Mouse (Mus musculus): Measurements from ENCODE around the gene Stox2.

Gene Stox2

DNA sequence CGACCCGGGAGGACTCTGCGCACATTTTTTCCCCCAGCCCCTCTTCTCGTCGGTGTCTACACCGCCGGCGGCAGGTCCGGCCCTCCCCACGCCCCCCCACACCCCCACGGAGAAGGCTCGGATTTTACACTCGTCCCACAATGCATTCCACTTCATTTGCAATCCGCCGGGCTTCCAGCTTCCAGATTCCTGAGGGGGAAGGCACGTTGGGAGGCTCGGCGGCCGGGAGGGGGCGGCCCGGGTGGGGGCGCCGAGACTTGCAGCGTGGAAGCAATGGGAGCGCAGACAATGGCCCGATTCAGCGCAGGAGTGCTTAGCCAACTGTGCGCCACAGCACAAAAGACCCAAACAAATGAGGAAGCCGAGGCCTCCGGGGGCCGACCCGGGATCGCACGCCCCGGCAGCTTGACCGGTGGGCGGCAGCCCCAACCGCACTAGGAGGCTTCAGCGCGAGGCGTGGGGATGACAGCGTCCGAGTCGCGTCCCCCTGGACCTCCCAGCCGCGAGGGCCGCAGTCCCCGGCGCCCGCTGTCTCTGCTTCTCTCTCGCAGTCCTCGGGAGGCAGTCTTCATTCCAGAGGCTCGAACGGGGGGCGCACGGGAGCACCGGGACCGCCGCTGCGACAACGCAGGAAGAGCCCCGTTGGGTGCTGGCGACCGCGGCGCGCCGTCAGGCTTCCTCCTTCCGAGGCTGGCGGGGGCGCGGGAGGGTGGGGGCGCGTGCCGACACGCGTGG lies 157.9 kb downstream of the Stox2 start:
- peak; percentile 47 for DNase-seq

- peak; percentile 29 for DNase-seq
Observed at GRCm38 (mm10) chr8:47287641-47288130, 158.5 kb downstream of the Stox2 start.

DNA sequence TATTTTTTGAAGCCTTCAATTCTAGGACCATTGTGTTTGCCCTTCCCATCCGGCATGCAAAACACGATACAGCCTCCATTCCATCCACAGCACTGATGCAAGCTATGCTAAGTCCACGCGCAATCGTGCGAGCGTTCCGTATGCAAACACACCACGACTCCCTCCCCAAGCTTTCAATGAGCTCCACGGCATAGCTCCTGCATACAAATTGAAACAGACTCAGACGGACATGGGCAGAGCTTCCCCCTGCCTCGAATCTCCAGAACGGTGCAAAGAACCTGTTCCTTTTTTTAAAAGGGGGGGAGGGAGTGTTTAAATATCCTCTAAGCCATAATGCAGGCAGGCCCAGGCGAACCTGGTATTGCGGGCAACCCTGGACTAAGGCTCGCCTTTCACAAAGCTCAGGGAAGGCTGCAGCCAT lies 159.0 kb downstream of the Stox2 start:
- DNase-seq: no peak

- DNase-seq: no peak
Observed at GRCm38 (mm10) chr8:47286081-47286700, 160.0 kb downstream of the Stox2 start.

GRCm38 (mm10) chr8:47285435-47285834 lies 160.7 kb downstream of the Stox2 start:
- no peak for DNase-seq

DNA sequence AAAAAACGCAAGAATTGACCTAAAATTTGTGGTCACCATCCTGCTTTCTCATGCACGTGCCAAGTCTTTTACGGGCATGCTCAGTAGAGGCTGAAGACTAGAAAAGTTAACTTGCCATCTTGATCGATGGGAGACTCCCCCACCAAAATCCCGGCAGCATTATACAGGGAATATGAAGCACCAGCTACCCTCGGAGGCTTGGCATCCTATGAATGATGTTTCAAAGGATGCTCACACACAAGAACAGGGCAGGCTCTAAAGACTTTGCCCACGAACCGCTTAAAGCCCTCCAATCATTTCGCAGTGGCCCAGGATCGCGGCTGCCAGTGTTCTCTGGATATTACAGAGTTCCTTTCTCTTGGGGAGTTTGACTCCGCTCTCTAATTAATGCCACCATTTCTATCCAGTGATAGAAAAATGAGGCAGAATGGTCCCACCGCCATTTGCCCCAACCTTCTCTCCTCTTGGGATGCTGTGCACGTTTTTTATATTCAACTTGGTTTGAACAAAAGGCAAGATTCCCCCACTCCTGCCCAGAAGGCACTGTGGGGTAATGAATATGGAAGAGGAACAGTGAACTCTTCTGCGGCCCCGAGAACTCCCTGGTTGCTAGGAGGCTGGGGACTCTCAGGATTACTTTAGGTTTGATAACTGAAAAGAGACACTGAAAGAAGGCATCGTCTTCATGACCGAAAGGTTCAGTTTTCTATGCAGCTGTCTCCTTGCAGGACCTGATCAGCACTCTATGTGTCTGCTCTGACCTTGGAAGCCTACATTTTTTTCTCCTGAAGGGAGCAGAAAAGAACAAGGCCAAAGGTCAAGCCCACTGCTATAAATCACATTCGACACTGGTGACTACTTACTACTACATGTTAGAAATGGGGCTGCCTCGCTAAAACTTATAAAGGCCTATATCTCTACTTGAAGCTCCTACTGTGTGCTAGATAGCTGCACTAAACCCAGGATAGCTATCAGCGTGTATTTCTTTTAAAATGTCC lies 161.5 kb downstream of the Stox2 start:
- no peak for DNase-seq

DNA sequence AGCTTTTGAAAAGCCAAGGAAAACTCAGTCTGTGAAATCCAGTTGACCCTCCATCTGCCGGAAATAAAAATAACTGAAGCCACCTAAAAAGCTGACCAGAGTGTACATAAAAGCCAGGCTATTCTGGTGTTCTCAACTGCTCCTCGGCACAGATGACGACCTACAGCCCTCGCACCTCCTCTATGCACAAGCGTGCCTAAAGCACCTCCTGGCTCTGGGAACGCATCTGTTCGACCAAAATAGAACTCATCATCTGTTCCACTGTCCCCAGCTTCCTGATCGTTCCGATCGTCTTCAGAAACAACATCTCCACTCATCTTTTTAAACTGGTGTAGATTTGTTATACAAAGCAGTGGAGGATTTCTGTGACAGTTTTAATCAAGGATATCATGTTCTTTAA lies 166.3 kb downstream of the Stox2 start:
- no peak for DNase-seq

GRCm38 (mm10) chr8:47278211-47278610 lies 168.0 kb downstream of the Stox2 start:
- DNase-seq: peak; percentile 14

DNA sequence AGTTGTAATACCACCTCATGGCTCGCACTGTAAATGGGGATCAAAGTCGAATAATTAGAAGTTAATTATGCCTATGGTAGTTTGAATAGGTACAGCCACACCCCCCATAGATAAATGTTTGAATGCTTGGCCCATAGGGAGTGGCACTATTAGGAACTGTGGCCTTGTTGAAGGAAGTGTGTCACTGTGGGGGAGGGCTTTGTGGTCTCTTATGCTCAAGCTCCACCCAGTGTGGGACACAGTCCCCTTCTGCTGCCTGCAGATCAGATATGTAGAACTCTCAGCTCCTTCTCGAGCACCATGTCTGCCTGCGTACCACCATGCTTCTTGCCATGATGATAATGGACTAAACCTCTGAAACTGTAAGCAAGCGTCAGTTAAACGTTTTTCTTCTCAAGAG lies 177.2 kb downstream of the Stox2 start:
- DNase-seq: no peak

GRCm38 (mm10) chr8:47268062-47268822 lies 177.9 kb downstream of the Stox2 start:
- DNase-seq: peak; percentile 17

DNA sequence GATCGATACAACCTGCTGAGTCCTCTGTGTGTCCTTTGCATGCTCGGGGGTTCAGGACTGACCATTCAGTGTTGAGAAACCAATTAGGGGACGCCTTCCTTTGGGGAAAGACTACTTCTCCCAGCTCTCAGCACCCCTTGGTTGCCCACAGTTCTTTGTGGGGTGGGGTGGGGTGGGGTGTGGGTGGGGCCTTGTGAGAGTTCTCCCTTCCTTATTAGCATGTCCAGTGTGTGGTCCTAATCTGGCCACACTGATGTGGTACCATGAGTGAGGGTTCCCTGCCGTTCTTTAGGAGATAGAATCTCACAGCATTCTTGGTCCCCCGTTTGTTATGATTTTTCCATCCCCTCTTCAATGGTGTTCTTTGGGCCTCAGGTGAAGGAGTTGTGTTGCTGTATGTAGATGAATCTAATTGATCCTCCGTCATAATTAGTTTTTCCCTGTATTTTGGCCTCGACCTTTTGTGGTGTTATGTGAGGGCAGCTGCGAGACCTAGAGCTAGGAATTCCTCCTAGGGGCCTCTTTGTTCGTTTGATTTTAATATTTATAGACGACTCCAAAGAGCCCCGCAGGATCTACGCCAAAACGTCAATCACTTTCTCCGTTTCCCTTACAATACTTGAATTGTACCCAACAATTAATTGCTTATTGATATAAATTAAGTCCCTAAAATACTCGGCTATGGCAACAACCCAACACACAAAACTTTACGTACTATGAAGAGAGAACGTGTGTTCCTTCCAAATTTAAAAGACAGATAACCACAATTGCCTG lies 182.9 kb downstream of the Stox2 start:
- DNase-seq: no peak

DNA sequence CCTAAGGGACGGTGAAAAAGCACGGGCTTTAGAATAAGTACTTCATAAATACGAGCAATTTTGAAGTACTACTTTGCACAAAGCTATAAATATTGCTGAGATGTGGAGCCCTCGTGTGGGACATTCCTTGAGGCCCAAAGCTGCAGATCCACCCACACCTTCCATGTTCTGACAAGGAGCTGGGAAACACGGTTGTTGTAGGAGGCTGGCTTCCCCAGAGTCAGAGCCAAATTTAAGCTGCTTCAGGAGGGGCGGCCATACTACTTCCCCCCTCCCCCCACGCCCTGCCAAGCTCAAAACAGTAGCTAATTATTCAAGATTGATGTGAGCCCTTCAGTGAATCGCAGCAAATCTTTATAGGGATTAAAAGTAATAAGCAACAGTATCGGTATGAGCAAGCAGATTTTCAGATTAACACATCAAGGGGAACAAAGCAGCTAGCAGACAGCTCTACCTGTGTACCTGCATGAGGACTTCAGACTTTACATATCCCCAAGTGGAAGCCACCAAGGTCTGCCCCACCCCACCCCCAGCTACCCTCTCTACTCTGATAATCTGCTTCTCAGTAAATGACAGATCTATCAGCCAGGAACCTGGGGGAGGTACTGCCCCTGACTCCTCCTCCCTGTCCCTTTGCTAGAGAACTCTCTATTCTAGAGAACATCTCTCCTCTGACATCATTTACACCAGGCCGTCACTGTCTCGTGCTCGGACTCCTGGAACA lies 185.2 kb downstream of the Stox2 start:
- DNase-seq: no peak

GRCm38 (mm10) chr8:47250832-47251231 lies 195.3 kb downstream of the Stox2 start:
- no peak for DNase-seq

DNA sequence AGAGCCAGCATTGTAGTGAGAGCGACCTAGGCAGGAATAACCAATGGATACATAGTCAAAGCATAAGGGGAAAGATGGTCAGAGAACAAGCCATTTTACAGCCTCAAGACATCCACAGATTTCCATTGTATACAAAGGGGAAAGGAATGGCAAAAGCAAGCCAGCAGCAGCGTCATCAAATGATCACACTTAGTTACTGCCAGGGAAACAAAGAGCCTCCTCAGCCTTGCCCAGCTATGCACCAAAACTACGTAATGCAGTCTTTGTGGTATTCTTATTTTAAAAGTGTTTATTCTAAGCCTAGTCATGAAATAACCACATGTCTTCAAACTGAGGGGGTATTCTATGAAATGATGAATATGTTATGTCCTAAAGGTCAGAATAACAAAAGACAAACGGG lies 201.0 kb downstream of the Stox2 start:
- DNase-seq: peak; percentile 48

GRCm38 (mm10) chr8:47244202-47244601 lies 202.0 kb downstream of the Stox2 start:
- DNase-seq: no peak

DNA sequence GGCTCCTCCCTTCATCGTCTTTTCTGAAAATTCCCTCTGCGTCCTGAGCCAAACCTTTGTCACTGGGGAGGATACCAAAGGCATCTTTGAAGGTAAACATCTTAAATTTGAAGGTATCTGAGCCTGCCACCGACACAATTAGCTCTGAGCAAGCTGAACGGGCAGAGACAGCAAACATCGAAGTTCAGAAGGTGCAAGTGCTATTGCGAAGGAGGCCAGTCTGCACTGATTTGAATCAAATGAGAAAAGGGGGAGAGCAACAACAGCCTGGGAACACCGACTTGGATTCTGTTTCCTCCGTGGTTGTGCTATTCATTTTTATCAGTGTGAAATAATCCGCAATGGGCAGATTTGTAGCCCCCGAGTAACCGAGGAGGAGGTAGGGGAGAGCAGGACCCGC lies 202.5 kb downstream of the Stox2 start:
- DNase-seq: no peak

DNA sequence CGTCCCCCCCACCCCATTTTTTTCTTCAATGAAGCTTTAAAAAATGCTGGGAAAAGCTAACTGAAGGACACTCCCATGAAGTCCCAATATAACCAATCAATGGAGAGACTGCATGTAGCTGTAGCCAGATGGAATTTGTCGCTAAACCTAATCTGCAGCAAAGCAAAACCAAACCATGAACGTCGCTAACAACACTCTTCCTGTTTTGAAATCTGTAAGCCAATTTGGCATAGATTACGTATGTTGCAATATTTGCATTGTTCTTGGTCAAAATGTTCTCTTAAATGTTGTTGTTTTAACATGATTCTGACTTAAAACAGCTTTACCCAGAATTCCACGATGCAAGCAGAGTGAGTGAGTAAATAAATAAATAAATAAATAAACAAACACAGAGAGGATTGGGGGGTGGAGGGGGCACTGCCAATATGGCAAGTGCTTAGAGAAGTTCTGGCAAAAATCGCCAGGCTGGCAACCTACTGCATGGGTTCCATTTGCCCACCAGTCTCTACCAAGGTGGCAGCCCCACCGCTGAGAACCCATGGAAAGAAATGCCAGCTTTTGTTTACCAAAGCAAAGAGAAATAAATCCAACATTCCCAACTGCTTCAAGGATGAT lies 203.0 kb downstream of the Stox2 start:
- no peak for DNase-seq

DNA sequence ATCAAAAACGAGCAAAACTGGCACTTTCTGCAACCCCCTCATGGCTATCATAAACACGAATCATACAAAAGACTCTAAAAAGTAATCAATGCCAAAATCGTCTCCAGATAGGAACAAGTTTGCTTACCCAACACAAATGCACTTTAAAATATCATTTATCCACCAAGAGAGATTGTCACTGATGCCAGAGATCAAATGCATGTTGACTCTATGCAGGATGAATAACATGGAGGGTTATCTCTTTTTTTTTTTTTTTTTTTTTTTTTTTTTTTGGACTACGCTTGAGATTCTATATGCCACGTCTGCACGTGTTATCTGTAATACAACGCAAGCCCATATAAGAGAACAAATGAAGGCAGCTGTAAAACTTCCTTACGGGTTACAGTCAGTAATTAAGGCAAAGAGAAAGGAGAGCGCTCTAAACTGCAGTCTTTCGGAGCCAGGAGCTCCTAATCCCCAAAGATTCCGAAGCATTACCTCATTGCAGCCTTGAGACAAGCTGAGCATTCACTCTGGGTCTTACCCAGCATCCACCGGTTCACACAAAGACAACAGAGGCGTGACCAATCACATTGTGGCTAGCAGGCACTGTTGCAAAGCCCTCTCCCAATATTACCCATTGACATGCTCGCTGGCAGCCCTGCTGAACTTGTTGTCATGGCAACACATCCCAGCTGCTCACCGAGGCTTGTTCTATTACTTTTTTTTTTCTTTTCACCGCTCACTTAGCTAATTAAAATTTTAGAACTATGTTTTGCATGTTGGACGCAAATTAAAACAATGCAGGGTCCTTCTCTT lies 203.8 kb downstream of the Stox2 start:
- peak; percentile 59 for DNase-seq

GRCm38 (mm10) chr8:47241421-47242078 lies 204.6 kb downstream of the Stox2 start:
- DNase-seq: no peak
